Mouse (Mus musculus) left cerebral cortex, postnatal 14 days (tissue): ENCODE results near the gene Slirp. TPM values are rescaled to one million over a fixed set of nuclear protein-coding genes. Genes with fewer than 3 reads are reported as not detected.

Experiments used
- microRNA-seq, 2 experiments: library from miRNA; unstranded; fragments of <30 nt; microRNA quantifications; one replicate each; pipeline ENCODE4 v1.2.0; 2022
- total RNA-seq, 2 experiments: library from RNA; stranded (reverse); gene quantifications; 2 replicates each; pipeline ENCODE4 v1.2.3; 2021

The Slirp gene
- total RNA-seq, 2 experiments from 2014 or later: 79.6 to 93.9 TPM

Small RNAs within 50 kb of the gene (microRNA-seq; reads per million reads assigned to microRNA genes)
- 30.0 to 49.9 reads per million in 2 experiments for gene Mir3068

Other genes with a start within 250 kb of the Slirp start
- 1 to 10 TPM; 3.4 to 3.6 TPM for gene Samd15, start 244.2 kb upstream of the Slirp start, total RNA-seq
- 10 to 100 TPM; 28.0 to 28.5 TPM for gene Tmed8, start 243.4 kb upstream of the Slirp start, total RNA-seq
- gene Noxred1, start 205.2 kb upstream of the Slirp start, total RNA-seq: 1 to 10 TPM in 1 of 2 experiments, under 1 TPM in 1; 0.85 to 2.1 TPM
- 10 to 100 TPM; 55.8 to 58.7 TPM for gene Vipas39, start 177.6 kb upstream of the Slirp start, total RNA-seq
- gene Ahsa1, start 177.4 kb upstream of the Slirp start, total RNA-seq: 100 to 1,000 TPM; 158 to 159 TPM
- under 1 TPM; 0.47 to 0.48 TPM for gene Ism2, start 144.2 kb upstream of the Slirp start, total RNA-seq
- 10 to 100 TPM; 43.8 to 49.1 TPM for gene Sptlc2, start 55.5 kb upstream of the Slirp start, total RNA-seq
- 10 to 100 TPM; 17.1 to 17.2 TPM for gene Alkbh1, start 121 bp downstream of the Slirp start, total RNA-seq
- 10 to 100 TPM; 50.5 to 54.1 TPM for gene Snw1, start 28.4 kb downstream of the Slirp start, total RNA-seq
- not detected for gene Gm5788, start 50.8 kb downstream of the Slirp start, total RNA-seq
- gene Gm8300, start 70.4 kb downstream of the Slirp start, total RNA-seq: not detected
- not detected for gene Oog1, start 158.8 kb downstream of the Slirp start, total RNA-seq
- not detected for gene Gm4027, start 175.0 kb downstream of the Slirp start, total RNA-seq
- gene Gm16381, start 200.7 kb downstream of the Slirp start, total RNA-seq: not detected